In the genomic region with DNA sequence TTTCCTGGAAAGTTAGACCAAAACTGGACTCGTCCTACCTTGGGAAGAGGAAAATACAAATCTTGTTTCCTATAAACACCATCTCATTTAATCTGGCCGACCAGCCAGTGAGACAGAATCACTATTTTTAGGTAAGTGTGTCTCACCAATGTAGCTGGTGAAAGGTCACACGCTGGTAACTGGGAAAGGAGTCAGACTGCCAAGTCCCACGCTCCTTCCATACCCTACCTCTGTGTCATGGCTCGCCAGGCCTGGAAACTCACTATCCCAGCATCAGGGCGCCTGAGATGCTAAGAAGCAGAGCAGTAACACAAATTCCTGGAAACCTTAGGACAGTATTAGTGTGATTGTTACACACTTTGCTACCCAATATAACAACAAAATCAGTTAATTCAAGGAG, we compare ENCODE assay signal across 29 mouse cellular contexts.
"Had no signal": no experiment of that assay in that cellular context is flagged by ENCODE, and none has a peak within 500 bp of the region (broad histone marks: within the 10 kb centered on the region; RNA-seq: fewer than 3 reads in every experiment).

No protein-coding gene starts in this region.

- DNase-seq: left cerebral cortex, postnatal 4 days; liver; liver, embryonic 13.5 days; liver, postnatal 0 days; lung, adult 18-20 months; lung, adult 2 months; lung, embryonic 14.5 days; lung, postnatal 4 days had no signal

- H3K27ac ChIP-seq: limb, embryonic 10.5 days; limb, embryonic 12.5 days; limb, embryonic 13.5 days; limb, embryonic 15.5 days; liver, embryonic 12.5 days; liver, embryonic 13.5 days; liver, embryonic 14.5 days; liver, embryonic 15.5 days; lung, embryonic 15.5 days; macrophage; midbrain, embryonic 10.5 days; midbrain, embryonic 12.5 days; midbrain, embryonic 13.5 days; midbrain, embryonic 15.5 days; neural tube, embryonic 12.5 days; neural tube, embryonic 13.5 days had no signal

- ATAC-seq: liver, embryonic 12.5 days; liver, postnatal 0 days; lung, postnatal 0 days; midbrain, embryonic 13.5 days; midbrain, embryonic 15.5 days; midbrain, embryonic 16.5 days had no signal

- H3K36me3 ChIP-seq: midbrain, embryonic 13.5 days; midbrain, embryonic 15.5 days had no signal

- H3K4me2 ChIP-seq: limb, embryonic 12.5 days; limb, embryonic 13.5 days; limb, embryonic 15.5 days; liver, embryonic 11.5 days; liver, embryonic 12.5 days; liver, embryonic 13.5 days; liver, embryonic 15.5 days; lung, embryonic 14.5 days; lung, embryonic 15.5 days; midbrain, embryonic 11.5 days; midbrain, embryonic 12.5 days; midbrain, embryonic 13.5 days; midbrain, embryonic 15.5 days; neural tube, embryonic 12.5 days; neural tube, embryonic 13.5 days had no signal

- H3K27me3 ChIP-seq: limb, embryonic 12.5 days; limb, embryonic 13.5 days; limb, embryonic 15.5 days; liver, embryonic 12.5 days; liver, embryonic 13.5 days; liver, embryonic 15.5 days; lung, embryonic 15.5 days; megakaryocyte, embryonic 14.5 days; midbrain, embryonic 12.5 days; midbrain, embryonic 13.5 days; midbrain, embryonic 15.5 days; neural tube, embryonic 12.5 days; neural tube, embryonic 13.5 days had no signal

- H3K4me1 ChIP-seq: limb, embryonic 10.5 days; limb, embryonic 12.5 days; limb, embryonic 13.5 days; limb, embryonic 15.5 days; midbrain, embryonic 10.5 days; midbrain, embryonic 13.5 days; midbrain, embryonic 15.5 days; neural tube, embryonic 12.5 days; neural tube, embryonic 13.5 days had no signal

- H3K9me3 ChIP-seq: limb, embryonic 10.5 days; limb, embryonic 12.5 days; limb, embryonic 13.5 days; limb, embryonic 15.5 days; liver, embryonic 12.5 days; liver, embryonic 13.5 days; liver, embryonic 15.5 days; lung, embryonic 15.5 days; megakaryocyte, embryonic 14.5 days; midbrain, embryonic 10.5 days; midbrain, embryonic 12.5 days; midbrain, embryonic 13.5 days; midbrain, embryonic 15.5 days; neural tube, embryonic 12.5 days; neural tube, embryonic 13.5 days had no signal

- H3K4me3 ChIP-seq: limb, embryonic 10.5 days; limb, embryonic 12.5 days; limb, embryonic 13.5 days; limb, embryonic 15.5 days; liver, embryonic 12.5 days; liver, embryonic 13.5 days; liver, embryonic 15.5 days; lung, embryonic 15.5 days; megakaryocyte, embryonic 14.5 days; midbrain, embryonic 10.5 days; midbrain, embryonic 12.5 days; midbrain, embryonic 13.5 days; midbrain, embryonic 15.5 days; myocyte; neural tube, embryonic 12.5 days; neural tube, embryonic 13.5 days had no signal

- H3K9ac ChIP-seq: limb, embryonic 12.5 days; limb, embryonic 13.5 days; limb, embryonic 15.5 days; liver, embryonic 12.5 days; liver, embryonic 13.5 days; liver, embryonic 14.5 days; liver, embryonic 15.5 days; liver, postnatal 0 days; lung, embryonic 14.5 days; lung, embryonic 15.5 days; midbrain, embryonic 12.5 days; midbrain, embryonic 13.5 days; midbrain, embryonic 15.5 days; neural tube, embryonic 12.5 days; neural tube, embryonic 13.5 days had no signal
